Mouse (Mus musculus) liver, adult 2 months (tissue): ENCODE data around the gene Rnf157.

ENCODE experiments used
- CTCF ChIP-seq: fragments of 200-500 bp; IDR thresholded peaks from 2 replicates; pipeline ENCODE4 v1.5.1; 2011; ENCODE audit warnings: low read depth, low read length, control low read depth
- POLR2A ChIP-seq: fragments of 200-500 bp; IDR thresholded peaks from 2 replicates; pipeline ENCODE4 v1.6.1; 2011; ENCODE audit warnings: low read length, control low read depth; ENCODE audit not compliant: insufficient read depth; ENCODE audit errors: extremely low read depth

GRCm38 (mm10) chr11:116347012-116347411, 65.8 kb downstream of the Rnf157 start:
- no peak for TF ChIP-seq CTCF
- TF ChIP-seq POLR2A, result no peak
